In genomic region chr1:89191127-89191740, GRCm38 (mm10) we compare ENCODE assay signal across 9 mouse cellular contexts.
DNase-seq lines count a peak whose midpoint lies in the region; ATAC-seq lines count a peak whose summit lies in the region.
"Had no signal": no experiment of that assay in that cellular context is flagged by ENCODE, and none has a peak within 500 bp of the region (broad histone marks: within the 10 kb centered on the region; RNA-seq: fewer than 3 reads in every experiment).

No protein-coding gene starts in this region.

- DNase-seq in forebrain, embryonic 10.5 days (ENCODE audit: extremely low spot score, low spot score), result peak; percentile 82
- DNase-seq in brain, adult 2 months (ENCODE audit: low read depth, low spot score), result peak; percentile 52
- peak; percentile 80 for DNase-seq in fibroblast of lung, adult 2 months (ENCODE audit: low read depth)
- peak; percentile 85 to 91 for DNase-seq in heart, postnatal 14 days
- DNase-seq in large intestine, adult 2 months (ENCODE audit: low read depth, low spot score), result peak; percentile 37
- peak; percentile 9 to 19 for DNase-seq in thymus, adult 18-20 months

- no peaks in the 10 kb centered on the region for H3K36me3 ChIP-seq in forebrain, embryonic 10.5 days (replicated peaks)
- no peaks in the 10 kb centered on the region for H3K36me3 ChIP-seq in forebrain, embryonic 13.5 days (ENCODE audit: poor library complexity, severe bottlenecking)

- no peaks in the 10 kb centered on the region for H3K27me3 ChIP-seq in forebrain, embryonic 10.5 days (ENCODE audit: poor library complexity, severe bottlenecking)
- no peaks in the 10 kb centered on the region for H3K27me3 ChIP-seq in forebrain, embryonic 13.5 days
- H3K27me3 ChIP-seq: CH12.LX had no signal

- no peak overlapping the region for H3K4me3 ChIP-seq in forebrain, embryonic 10.5 days
- H3K4me3 ChIP-seq in forebrain, embryonic 13.5 days, result no peak overlapping the region

- H3K4me1 ChIP-seq in forebrain, embryonic 10.5 days, result peaks cover 67% of the 10 kb centered on the region
- H3K4me1 ChIP-seq in forebrain, embryonic 13.5 days, result peaks cover 7% of the 10 kb centered on the region; the same call in 1 of the 2 replicates

- no peaks in the 10 kb centered on the region for H3K9me3 ChIP-seq in forebrain, embryonic 10.5 days
- no peaks in the 10 kb centered on the region for H3K9me3 ChIP-seq in forebrain, embryonic 13.5 days (replicated peaks)

- H3K9ac ChIP-seq in forebrain, embryonic 13.5 days, result no peak overlapping the region

- no peak overlapping the region for H3K4me2 ChIP-seq in forebrain, embryonic 13.5 days

- 19% methylated on average over 11 of the region's 11 CpGs for WGBS in forebrain, embryonic 10.5 days
- 16% methylated on average over 11 of the region's 11 CpGs for WGBS in forebrain, embryonic 13.5 days
- 17% methylated on average over 11 of the region's 11 CpGs for WGBS in large intestine, adult 2 months

- peak overlapping the region; percentile 74 for H3K27ac ChIP-seq in forebrain, embryonic 10.5 days
- no peak overlapping the region for H3K27ac ChIP-seq in forebrain, embryonic 13.5 days

- ATAC-seq in forebrain, embryonic 13.5 days, result no peak
- peak; percentile 46; the same call in 1 of the 2 replicates for ATAC-seq in megakaryocyte-erythroid progenitor cell, adult 5-6 weeks (replicated peaks; ENCODE audit: low FRiP score, low TSS enrichment, poor library complexity, severe bottlenecking)

- intact Hi-C loops in heart, postnatal 14 days (cut with DNase I), result loop anchor here (5.0 kb wide), 1 partner anchor 74 kb away; no protein-coding TSS in a partner anchor

Comparison
In these comparisons a context has a peak if more than half of its experiments do, and no peak if none do; other contexts are left out.
1. DNase-seq: peak in every context shown above with its lines; median percentile 88 in heart, postnatal 14 days; 82 in forebrain, embryonic 10.5 days; 80 in fibroblast of lung, adult 2 months; 52 in brain, adult 2 months; 37 in large intestine, adult 2 months; 14 in thymus, adult 18-20 months.